Mouse (Mus musculus) forebrain, embryonic 12.5 days (tissue): ENCODE measurements around the gene Tsc22d1. TPM values are rescaled to one million over a fixed set of nuclear protein-coding genes. Genes with fewer than 3 reads are reported as not detected.

Experiments
- ATAC-seq: fragments of 200-750 bp; cut with Nextera tagmentation; 2 replicates; pipeline ENCODE4 v1.8.0; 2017; ENCODE audit warnings: moderate TSS enrichment; ENCODE audit not compliant: low FRiP score
- H3K27ac ChIP-seq: fragments of 300-500 bp; sonication (generic); 2 replicates; pipeline ENCODE4 v1.5.1; 2016; ENCODE audit warnings: mild to moderate bottlenecking
- H3K27me3 ChIP-seq: fragments of 300-500 bp; sonication (generic); 2 replicates; pipeline ENCODE4 v1.6.1; 2016; ENCODE audit warnings: mild to moderate bottlenecking
- H3K36me3 ChIP-seq: fragments of 300-500 bp; sonication (generic); replicated peaks from 2 replicates; pipeline ENCODE4 v1.6.1; 2016; ENCODE audit warnings: mild to moderate bottlenecking
- H3K4me1 ChIP-seq: fragments of 300-500 bp; sonication (generic); 2 replicates; pipeline ENCODE4 v1.6.1; 2016
- H3K4me2 ChIP-seq: fragments of 300-500 bp; sonication (generic); 2 replicates; pipeline ENCODE4 v1.6.1; 2016; ENCODE audit warnings: mild to moderate bottlenecking, moderate library complexity
- H3K4me3 ChIP-seq: fragments of 300-500 bp; sonication (generic); replicated peaks from 2 replicates; pipeline ENCODE4 v1.5.1; 2016; ENCODE audit warnings: mild to moderate bottlenecking
- H3K9ac ChIP-seq: fragments of 300-500 bp; sonication (generic); 2 replicates; pipeline ENCODE4 v1.6.1; 2016; ENCODE audit warnings: mild to moderate bottlenecking
- H3K9me3 ChIP-seq: fragments of 300-500 bp; sonication (generic); 2 replicates; pipeline ENCODE4 v1.6.1; 2016
- WGBS: fragments of 180-500 bp; shearing (Covaris S2); methylation state at CpG from one replicate; pipeline ENCODE4 v1.1.7; 2016; 5-methylcytosine and 5-hydroxymethylcytosine counted together
- polyA plus RNA-seq: library from polyadenylated mRNA; unstranded; fragments of >200 nt; fragmentation: Nextera tagmentation; extraction: Ambion mirVana; gene quantifications from 2 replicates; pipeline ENCODE4 v1.2.1, GENCODE M21; 2016

Gene Tsc22d1
- polyA plus RNA-seq = 381 and 460 TPM in 2 replicates

- Histone ChIP-seq H3K4me1 (peaks cover 45% of the 10 kb centered on the region), H3K9ac (peak within 1 kb of the TSS; percentile 100), H3K27ac (peak within 1 kb of the TSS; percentile 100), H3K27me3 (no peaks in the 10 kb centered on the region), H3K4me2 (peak within 1 kb of the TSS; percentile 89), H3K9me3 (no peaks in the 10 kb centered on the region), H3K4me3 (peak within 1 kb of the TSS; percentile 99), H3K36me3 (peaks cover 28% of the 10 kb centered on the region)
- ATAC-seq = peak; percentile 25
- WGBS = under 1% methylated on average over 93 of the region's 128 CpGs
Observed at GRCm38 (mm10) chr14:76414862-76415780, at the start of gene Tsc22d1. TSS of gene Tsc22d1 (plus strand) at chr14:76414961.

GRCm38 (mm10) chr14:76373638-76374037 lies 41.1 kb upstream of the Tsc22d1 start:
- no peaks in the 10 kb centered on the region for H3K4me1 ChIP-seq
- H3K4me2 ChIP-seq = no peak overlapping the region
- no peaks in the 10 kb centered on the region for H3K36me3 ChIP-seq
- no peak overlapping the region for H3K27ac ChIP-seq
- WGBS = 94% methylated on average over 6 of the region's 6 CpGs
- no peaks in the 10 kb centered on the region for H3K9me3 ChIP-seq
- ATAC-seq = no peak
- H3K9ac ChIP-seq = no peak overlapping the region
- H3K27me3 ChIP-seq = no peaks in the 10 kb centered on the region
- no peak overlapping the region for H3K4me3 ChIP-seq

- H3K4me2 ChIP-seq = no peak overlapping the region
- H3K27ac ChIP-seq = no peak overlapping the region
- no peak overlapping the region for H3K4me3 ChIP-seq
- no peak overlapping the region for H3K9ac ChIP-seq
- H3K9me3 ChIP-seq = no peaks in the 10 kb centered on the region
- no peaks in the 10 kb centered on the region for H3K4me1 ChIP-seq
- ATAC-seq = no peak
- H3K27me3 ChIP-seq = no peaks in the 10 kb centered on the region
- WGBS = 76% methylated on average over 6 of the region's 6 CpGs
- no peaks in the 10 kb centered on the region for H3K36me3 ChIP-seq
Observed at GRCm38 (mm10) chr14:76374601-76375000, 40.2 kb upstream of the Tsc22d1 start.

DNA sequence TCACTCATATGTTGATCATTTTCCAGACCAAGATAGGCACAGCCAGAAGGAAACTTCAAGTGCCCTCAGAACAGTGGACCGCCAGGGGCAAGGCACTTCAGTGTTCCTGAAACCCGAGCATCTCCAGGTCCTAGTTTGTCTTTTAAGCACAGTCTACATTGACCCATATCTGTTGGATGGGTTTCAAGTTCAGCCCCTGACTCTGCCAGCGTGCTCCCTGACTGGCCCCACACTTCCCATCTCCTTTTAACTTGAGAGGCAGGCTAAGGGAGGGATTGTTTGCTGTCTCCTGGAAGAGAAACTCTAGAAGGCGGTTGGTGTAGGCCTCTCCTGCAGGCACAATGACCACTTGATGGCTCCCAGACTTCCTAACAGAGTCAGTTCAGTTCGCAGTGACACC lies 38.2 kb upstream of the Tsc22d1 start:
- Histone ChIP-seq H3K36me3 (no peaks in the 10 kb centered on the region), H3K9me3 (no peaks in the 10 kb centered on the region)
- 85% methylated on average over 5 of the region's 5 CpGs for WGBS

GRCm38 (mm10) chr14:76379411-76379810 lies 35.4 kb upstream of the Tsc22d1 start:
- Histone ChIP-seq H3K9me3 (no peaks in the 10 kb centered on the region), H3K4me2 (no peak overlapping the region), H3K27me3 (no peaks in the 10 kb centered on the region), H3K4me3 (no peak overlapping the region), H3K27ac (no peak overlapping the region), H3K36me3 (no peaks in the 10 kb centered on the region), H3K9ac (no peak overlapping the region), H3K4me1 (no peaks in the 10 kb centered on the region)
- no peak for ATAC-seq
- 97% methylated on average over 3 of the region's 3 CpGs for WGBS

More for the DNA sequence above, 38.2 kb upstream of the Tsc22d1 start:
- Histone ChIP-seq H3K27me3 (no peaks in the 10 kb centered on the region), H3K4me3 (no peak overlapping the region), H3K9ac (no peak overlapping the region), H3K27ac (no peak overlapping the region), H3K4me2 (no peak overlapping the region), H3K4me1 (no peaks in the 10 kb centered on the region)
- no peak for ATAC-seq

- Histone ChIP-seq H3K27ac (no peak overlapping the region), H3K4me1 (no peaks in the 10 kb centered on the region), H3K4me2 (no peak overlapping the region), H3K27me3 (no peaks in the 10 kb centered on the region), H3K36me3 (no peaks in the 10 kb centered on the region), H3K4me3 (no peak overlapping the region), H3K9me3 (no peaks in the 10 kb centered on the region), H3K9ac (no peak overlapping the region)
- WGBS = 74% methylated on average over 7 of the region's 7 CpGs
- ATAC-seq = no peak
Observed at GRCm38 (mm10) chr14:76388025-76388424, 26.7 kb upstream of the Tsc22d1 start.

DNA sequence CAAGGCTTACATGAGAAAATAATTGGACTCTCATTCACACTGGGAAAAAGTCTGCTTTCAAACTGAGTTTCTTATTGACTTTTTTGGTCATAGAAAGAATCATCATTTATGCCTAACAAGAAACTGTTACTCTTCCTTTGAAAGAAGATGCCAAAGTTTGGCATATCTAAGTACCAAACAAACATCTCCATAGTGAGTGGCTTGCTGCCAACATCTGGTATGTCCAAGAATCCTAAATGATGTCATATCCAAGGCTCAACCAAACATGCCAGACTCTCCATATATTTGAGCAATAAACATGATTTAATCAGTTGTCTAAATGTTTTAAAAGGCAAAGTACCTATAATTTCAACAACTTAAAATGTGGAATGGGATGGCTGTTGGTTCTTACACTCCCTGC lies 16.5 kb upstream of the Tsc22d1 start:
- no peak for ATAC-seq
- H3K9ac ChIP-seq = no peak overlapping the region

GRCm38 (mm10) chr14:76402574-76402973 lies 12.2 kb upstream of the Tsc22d1 start:
- H3K36me3 ChIP-seq = no peaks in the 10 kb centered on the region
- no peak overlapping the region for H3K27ac ChIP-seq
- ATAC-seq = no peak
- no peaks in the 10 kb centered on the region for H3K9me3 ChIP-seq
- H3K4me2 ChIP-seq = no peak overlapping the region
- no peak overlapping the region for H3K9ac ChIP-seq
- 92% methylated on average over 4 of the region's 4 CpGs for WGBS
- H3K4me3 ChIP-seq = no peak overlapping the region
- no peaks in the 10 kb centered on the region for H3K27me3 ChIP-seq
- H3K4me1 ChIP-seq = no peaks in the 10 kb centered on the region

More for the DNA sequence above, 16.5 kb upstream of the Tsc22d1 start:
- Histone ChIP-seq H3K4me3 (no peak overlapping the region), H3K4me1 (no peaks in the 10 kb centered on the region), H3K27ac (no peak overlapping the region), H3K27me3 (no peaks in the 10 kb centered on the region), H3K4me2 (no peak overlapping the region), H3K36me3 (no peaks in the 10 kb centered on the region), H3K9me3 (no peaks in the 10 kb centered on the region)

- Histone ChIP-seq H3K9ac (no peak overlapping the region), H3K27me3 (no peaks in the 10 kb centered on the region), H3K4me2 (no peak overlapping the region), H3K4me1 (peaks cover 9% of the 10 kb centered on the region), H3K9me3 (no peaks in the 10 kb centered on the region), H3K4me3 (no peak overlapping the region), H3K36me3 (no peaks in the 10 kb centered on the region), H3K27ac (no peak overlapping the region)
- WGBS = 72% methylated on average over 8 of the region's 8 CpGs
- ATAC-seq = no peak
Observed at GRCm38 (mm10) chr14:76409111-76409510, 5.7 kb upstream of the Tsc22d1 start.

- WGBS = 0% methylated on average over 10 of the region's 10 CpGs
- Histone ChIP-seq H3K27ac (peak overlapping the region; percentile 100), H3K9ac (peak overlapping the region; percentile 100), H3K4me3 (peak overlapping the region; percentile 99), H3K4me1 (peaks cover 36% of the 10 kb centered on the region), H3K9me3 (no peaks in the 10 kb centered on the region), H3K36me3 (peaks cover 26% of the 10 kb centered on the region), H3K4me2 (peak overlapping the region; percentile 89), H3K27me3 (no peaks in the 10 kb centered on the region)
- ATAC-seq = no peak
Observed at GRCm38 (mm10) chr14:76413773-76414121, 1.0 kb upstream of the Tsc22d1 start.

DNA sequence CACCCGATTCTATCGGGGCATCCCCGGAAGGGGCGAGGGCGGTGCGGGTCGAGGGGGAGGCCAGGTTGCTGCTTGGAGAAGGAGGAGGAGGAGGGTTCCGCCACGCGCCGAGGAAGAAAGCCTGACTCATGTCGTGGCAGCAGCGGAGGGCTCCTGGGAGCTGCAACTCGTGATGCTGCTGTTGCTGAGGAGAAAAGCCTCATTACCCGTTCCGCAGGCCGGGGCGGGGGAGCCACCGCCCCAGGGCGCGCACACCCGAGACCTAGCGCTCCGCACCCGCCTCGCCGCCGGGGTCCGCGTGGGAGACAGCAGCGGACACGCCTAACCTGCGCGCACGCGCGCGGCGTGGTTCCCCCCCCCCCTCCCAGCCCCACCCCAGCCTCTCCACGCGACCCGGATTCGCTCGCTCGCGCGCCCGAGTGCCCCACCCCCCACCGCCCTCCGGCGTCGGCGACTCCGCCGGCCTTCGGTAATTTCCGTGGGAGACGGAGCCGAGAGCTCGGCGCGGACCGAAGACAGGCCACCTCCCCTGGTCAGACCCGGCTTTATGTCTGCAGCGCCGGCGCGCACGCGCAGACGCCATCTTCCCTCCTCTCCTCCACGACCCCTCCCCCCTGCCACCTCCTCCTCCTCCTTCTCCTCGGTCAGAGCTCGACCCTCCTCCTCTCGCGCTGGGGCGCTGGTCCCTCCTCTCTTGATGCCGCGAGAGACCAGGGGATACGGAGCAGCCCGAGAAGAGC lies 469 bp upstream of the Tsc22d1 start:
- Histone ChIP-seq H3K27me3 (no peaks in the 10 kb centered on the region), H3K9ac (peak overlapping the region; percentile 100), H3K36me3 (peaks cover 28% of the 10 kb centered on the region), H3K4me3 (peak overlapping the region; percentile 99), H3K27ac (peak overlapping the region; percentile 100), H3K4me2 (peak overlapping the region; percentile 89), H3K4me1 (peaks cover 41% of the 10 kb centered on the region), H3K9me3 (no peaks in the 10 kb centered on the region)
- WGBS = under 1% methylated on average over 70 of the region's 81 CpGs
- peak; percentile 95 for ATAC-seq

- H3K27me3 ChIP-seq = no peaks in the 10 kb centered on the region
- peaks cover 32% of the 10 kb centered on the region for H3K36me3 ChIP-seq
- H3K9ac ChIP-seq = peak overlapping the region; percentile 100
- WGBS = 0% methylated on average over 34 of the region's 38 CpGs
- peak overlapping the region; percentile 99 for H3K4me3 ChIP-seq
- H3K9me3 ChIP-seq = no peaks in the 10 kb centered on the region
- peak; percentile 2 for ATAC-seq
- peaks cover 50% of the 10 kb centered on the region for H3K4me1 ChIP-seq
- peak overlapping the region; percentile 89 for H3K4me2 ChIP-seq
- H3K27ac ChIP-seq = peak overlapping the region; percentile 100
Observed at GRCm38 (mm10) chr14:76415781-76416301, 1.1 kb downstream of the Tsc22d1 start.
